Mouse (Mus musculus) lung, adult 10 weeks (tissue): ENCODE data around the gene Gprasp1. TPM values are rescaled to one million over a fixed set of nuclear protein-coding genes. Genes with fewer than 3 reads are reported as not detected.

Source experiments
- polyA plus RNA-seq: library from polyadenylated mRNA; stranded (reverse); fragments of 350-450 nt; fragmentation: Illumina TruSeq; extraction: RNeasy Lipid Tissue Mini Kit (QIAGEN cat#74804); gene quantifications from one replicate; pipeline ENCODE4 v1.2.3, GENCODE M21; 2014; ENCODE audit warnings: low read depth, low replicate concordance; ENCODE audit not compliant: insufficient read depth

Gprasp1 gene
- 9.2 TPM for polyA plus RNA-seq

DNA sequence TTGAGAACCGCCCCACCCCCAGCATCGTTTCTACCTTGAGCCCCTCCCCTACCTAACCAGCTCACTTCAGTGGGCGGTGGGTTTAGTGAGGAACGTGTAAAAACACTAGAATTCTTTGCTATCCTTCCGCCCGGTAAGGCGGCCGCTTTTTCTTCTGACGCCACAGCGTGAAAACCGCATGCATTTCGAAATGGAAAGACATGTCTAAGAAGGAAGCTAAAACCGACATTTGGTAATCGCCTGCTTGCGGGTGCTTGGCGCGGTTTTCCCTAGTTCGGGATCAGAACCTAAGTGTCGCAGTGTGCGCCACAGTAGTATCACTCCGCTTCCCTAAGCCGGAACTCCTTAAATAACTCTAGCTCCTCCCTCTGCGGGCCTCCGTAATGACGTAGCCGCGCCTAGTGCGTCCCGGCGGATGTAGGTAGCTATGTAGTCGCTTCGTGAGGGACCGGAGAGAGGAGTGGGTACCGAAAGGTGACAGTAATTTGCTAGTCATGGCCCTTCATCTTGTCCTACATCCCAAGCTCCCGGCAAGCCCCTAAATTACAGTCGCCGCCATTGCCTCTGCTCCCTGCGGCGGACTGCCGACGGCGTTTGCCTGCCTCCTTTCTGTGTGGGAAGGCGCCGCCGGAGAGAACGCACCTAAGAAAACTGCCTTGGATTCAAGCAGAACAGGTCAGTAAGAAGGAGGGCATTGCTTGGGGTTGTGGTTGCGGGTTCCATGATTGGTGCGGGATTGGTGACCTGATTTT is at the start of gene Gprasp1, which contains the start of gene Armcx5:
Gene Gprasp1 (plus strand): TSS at position 430 of the 752 bp plus-strand sequence.
Gene Armcx5 (plus strand): TSS at position 430 of the 752 bp plus-strand sequence.

GRCm38 (mm10) chrX:135693633-135694032 is 48.9 kb upstream of the Gprasp1 start, which contains the start of gene Tcp11x2:
TSS of gene Tcp11x2 (minus strand) at chrX:135693790.

GRCm38 (mm10) chrX:135725161-135725560 is 17.4 kb upstream of the Gprasp1 start, which contains the start of gene Tmsb15a:
TSS of gene Tmsb15a (minus strand) at chrX:135725261.

DNA sequence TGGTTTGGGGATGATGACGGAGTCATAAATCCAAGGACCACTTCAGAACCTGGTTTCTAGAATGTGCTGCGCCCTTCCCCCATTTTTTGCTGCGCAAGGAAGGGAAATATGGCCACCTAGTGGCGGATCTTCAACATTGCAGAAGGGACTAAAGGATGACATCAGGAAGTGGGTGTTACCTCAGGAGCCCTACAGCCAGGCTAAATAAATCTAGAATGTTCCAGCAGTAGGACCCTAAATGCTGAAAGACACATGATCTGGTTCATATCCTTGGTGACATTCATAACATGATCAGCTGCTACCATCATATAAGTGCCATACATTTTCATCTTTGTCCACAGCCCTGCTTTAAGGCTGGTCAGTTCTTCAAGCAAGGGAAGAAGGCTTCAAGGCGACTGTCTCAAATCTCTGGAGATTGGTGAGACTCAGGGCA is 54.7 kb downstream of the Gprasp1 start, which contains the start of gene Bhlhb9:
Gene Bhlhb9 (plus strand): TSS at position 383 of the 433 bp plus-strand sequence.

DNA sequence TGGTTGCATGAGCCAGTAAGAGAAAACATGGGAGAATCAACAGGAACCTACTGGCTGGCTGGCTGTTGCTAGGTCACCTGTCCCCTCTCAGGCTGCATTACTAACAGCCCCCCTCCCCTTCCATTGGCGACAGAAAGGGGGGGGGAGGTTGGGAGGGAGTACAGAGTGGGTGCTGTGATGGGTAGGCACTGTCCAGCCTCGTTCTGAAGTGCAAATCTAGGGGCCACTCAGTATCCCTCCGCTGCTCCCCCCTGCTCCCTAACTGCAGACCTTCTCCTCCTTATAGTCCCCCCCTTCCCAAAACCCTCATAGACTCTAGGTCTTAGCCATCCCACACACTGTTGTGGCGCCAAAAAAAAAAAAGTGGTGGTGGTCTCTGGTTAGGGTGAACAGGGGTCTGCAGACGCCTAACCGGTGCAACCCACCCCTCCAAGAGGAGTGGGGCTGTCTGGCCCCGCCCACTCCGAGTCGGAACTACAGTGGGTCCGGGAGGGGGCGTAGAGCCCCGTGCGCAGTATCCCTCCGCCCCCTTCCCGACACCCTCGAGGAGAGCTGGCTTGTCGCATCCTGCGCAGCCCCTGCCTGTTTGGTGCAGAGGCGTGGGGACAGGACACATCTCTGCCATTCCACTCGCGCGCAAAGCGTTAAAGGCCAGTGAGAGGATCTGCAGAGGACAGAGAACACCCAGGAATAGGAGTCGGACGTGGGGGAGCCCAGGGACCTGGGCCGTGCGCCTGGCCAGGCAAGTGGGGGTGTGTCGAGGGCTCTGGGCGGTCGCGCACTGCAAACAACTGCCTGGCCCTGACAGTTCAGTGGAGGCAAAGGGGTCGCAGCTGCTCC is 96.2 kb downstream of the Gprasp1 start, which contains the start of gene Gprasp2:
Gene Gprasp2 (plus strand): TSS at position 514 of the 840 bp plus-strand sequence.

Other genes with a start within 250 kb of the Gprasp1 start
- not detected for gene AV320801, start 248.1 kb upstream of the Gprasp1 start, polyA plus RNA-seq
- 0.27 TPM for gene Nxf7, start 144.0 kb upstream of the Gprasp1 start, polyA plus RNA-seq
- gene Prame, start 115.0 kb upstream of the Gprasp1 start, polyA plus RNA-seq, result not detected
- gene Tcp11x2, start 48.9 kb upstream of the Gprasp1 start, polyA plus RNA-seq, result not detected
- gene Tmsb15a, start 17.5 kb upstream of the Gprasp1 start, polyA plus RNA-seq, result not detected
- 2.8 TPM for gene Armcx5, start within 50 bp of the Gprasp1 start, polyA plus RNA-seq
- gene Bhlhb9, start 54.9 kb downstream of the Gprasp1 start, polyA plus RNA-seq, result 5.2 TPM
- 0.95 TPM for gene Gprasp2, start 96.3 kb downstream of the Gprasp1 start, polyA plus RNA-seq